Mouse (Mus musculus): ENCODE measurements at regions not wholly inside any gene's neighbourhood (a gene's known extent, or its start where the extent isn't known, plus 50 kb on each side); places are given as distances from the start of the nearest gene placed in this dataset.

DNA sequence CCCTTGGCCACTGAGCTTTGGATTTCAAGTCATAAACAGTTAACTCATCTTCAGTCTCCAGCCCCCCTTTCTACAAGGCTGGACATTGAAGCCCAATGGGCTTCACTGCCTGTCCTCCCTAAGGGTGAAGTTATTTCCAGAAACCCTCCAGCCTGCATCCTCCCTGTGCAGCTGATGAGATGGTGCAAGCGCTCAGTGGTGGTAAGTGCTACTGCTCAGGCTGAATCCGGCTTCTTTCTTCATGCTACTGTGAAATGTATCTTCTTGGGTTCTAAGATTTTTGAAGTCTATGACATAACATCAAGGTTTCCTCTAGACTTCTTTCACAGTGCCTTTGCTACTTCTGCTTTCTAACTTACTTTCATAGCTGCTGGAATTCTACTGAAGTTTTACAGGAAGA is 237.9 kb upstream of the Foxq1 start:
- TF ChIP-seq GABPA (IDR thresholded peaks at IDR 0.05; ENCODE audit: low read depth, low read length), result no peak
- no peak for TF ChIP-seq BHLHE40 (IDR thresholded peaks at IDR 0.05; ENCODE audit: borderline replicate concordance, low read depth, low read length)
- TF ChIP-seq RCOR1 (IDR thresholded peaks at IDR 0.05; ENCODE audit: low read depth, low read length), result no peak
- no peak for TF ChIP-seq POLR2A (IDR thresholded peaks at IDR 0.05; ENCODE audit: control insufficient read depth in 1 of 2, insufficient read depth in 1 of 2, low read depth in 1 of 2, low read length in 2 of 2, poor library complexity in 1 of 2)
- TF ChIP-seq CTCF (IDR thresholded peaks at IDR 0.05 in 2 of 3, conservative IDR thresholded peaks at IDR 0.05 in 1 of 3; ENCODE audit: control insufficient read depth in 1 of 3, insufficient read depth in 1 of 3, low read depth in 2 of 3, low read length in 3 of 3, poor library complexity in 1 of 3, severe bottlenecking in 1 of 3), result no peak
- no peak for TF ChIP-seq USF1 (IDR thresholded peaks at IDR 0.05; ENCODE audit: low read depth, low read length)
- no peak for TF ChIP-seq ZC3H11A (IDR thresholded peaks at IDR 0.05; ENCODE audit: low read depth, low read length)
- no peak for TF ChIP-seq USF2 (IDR thresholded peaks at IDR 0.05; ENCODE audit: borderline replicate concordance in 1 of 2, insufficient read depth in 1 of 2, low read depth in 1 of 2, low read length in 2 of 2)
- no peak for TF ChIP-seq EP300 (IDR thresholded peaks at IDR 0.05; ENCODE audit: low read depth in 1 of 2, low read length in 2 of 2)
- TF ChIP-seq E2F4 (IDR thresholded peaks at IDR 0.05; ENCODE audit: borderline replicate concordance, low read depth, low read length), result no peak
- no peak for TF ChIP-seq SIN3A (IDR thresholded peaks at IDR 0.05; ENCODE audit: low read length)
- TF ChIP-seq ZNF384 (IDR thresholded peaks at IDR 0.05; ENCODE audit: low read depth, low read length), result no peak
